Mouse (Mus musculus) testis, adult 2 months (tissue): ENCODE measurements around the gene Cmbl. TPM values are rescaled to one million over a fixed set of nuclear protein-coding genes. Genes with fewer than 3 reads are reported as not detected.

Source experiments
- H3K27ac ChIP-seq: fragments of 200-500 bp; 2 replicates; pipeline ENCODE4 v1.5.1; 2012; ENCODE audit warnings: low read depth, low read length; ENCODE audit not compliant: control insufficient read depth, insufficient read depth
- H3K27me3 ChIP-seq: fragments of 200-500 bp; 2 replicates; pipeline ENCODE4 v1.6.1; 2012; ENCODE audit warnings: mild to moderate bottlenecking, low read length, moderate library complexity; ENCODE audit not compliant: control insufficient read depth, insufficient read depth
- H3K36me3 ChIP-seq: fragments of 200-500 bp; 2 replicates; pipeline ENCODE4 v1.6.1; 2012; ENCODE audit warnings: mild to moderate bottlenecking, low read length; ENCODE audit not compliant: control insufficient read depth, insufficient read depth
- H3K4me1 ChIP-seq: fragments of 200-500 bp; 2 replicates; pipeline ENCODE4 v1.6.1; 2012; ENCODE audit warnings: low read length; ENCODE audit not compliant: control insufficient read depth, insufficient read depth
- H3K4me3 ChIP-seq: fragments of 200-500 bp; 2 replicates; pipeline ENCODE4 v1.5.1; 2012; ENCODE audit warnings: low read depth, mild to moderate bottlenecking, low read length, moderate library complexity, mixed read lengths; ENCODE audit not compliant: control insufficient read depth
- CTCF ChIP-seq: fragments of 200-500 bp; IDR thresholded peaks from 2 replicates; pipeline ENCODE4 v1.5.1; 2012; ENCODE audit warnings: low read depth, mild to moderate bottlenecking, inconsistent platforms, low read length, moderate library complexity; ENCODE audit not compliant: control insufficient read depth, insufficient read depth, insufficient replicate concordance
- POLR2A ChIP-seq: fragments of 200-500 bp; IDR thresholded peaks from 2 replicates; pipeline ENCODE4 v1.6.1; 2012; ENCODE audit warnings: low read depth, mild to moderate bottlenecking, inconsistent platforms, low read length, moderate library complexity; ENCODE audit not compliant: control insufficient read depth
- polyA plus RNA-seq: library from polyadenylated mRNA; depleted of rRNA; stranded (reverse); fragments of >200 nt; gene quantifications from 2 replicates; pipeline ENCODE4 v1.2.3, GENCODE M21; 2012

Cmbl gene
- polyA plus RNA-seq, 1 experiment: 12.8 TPM

- no peak for TF ChIP-seq CTCF
- peaks cover 7% of the 10 kb centered on the region for H3K36me3 ChIP-seq
- H3K27me3 ChIP-seq: no peaks in the 10 kb centered on the region
- no peak overlapping the region for H3K4me3 ChIP-seq
- no peaks in the 10 kb centered on the region; the same call in 1 of the 2 replicates for H3K4me1 ChIP-seq
- H3K27ac ChIP-seq: no peak overlapping the region
These were observed 29.1 kb downstream of the Cmbl start for GRCm38 (mm10) chr15:31594260-31594659.

GRCm38 (mm10) chr15:31595651-31596050 lies 30.5 kb downstream of the Cmbl start:
- H3K27me3 ChIP-seq: no peaks in the 10 kb centered on the region
- no peak overlapping the region for H3K27ac ChIP-seq
- peaks cover 3% of the 10 kb centered on the region for H3K36me3 ChIP-seq
- H3K4me1 ChIP-seq: peaks cover 5% of the 10 kb centered on the region
- H3K4me3 ChIP-seq: no peak overlapping the region
- no peak for TF ChIP-seq POLR2A
- TF ChIP-seq CTCF: no peak

- H3K27me3 ChIP-seq: no peaks in the 10 kb centered on the region
- H3K36me3 ChIP-seq: peaks cover 1% of the 10 kb centered on the region; the same call in 1 of the 2 replicates
- no peak overlapping the region for H3K27ac ChIP-seq
- peaks cover 10% of the 10 kb centered on the region for H3K4me1 ChIP-seq
- H3K4me3 ChIP-seq: 0 out of 2 replicates have a peak overlapping the region, but pooled peaks have one; percentile 13
- TF ChIP-seq CTCF (no peak), POLR2A (no peak)
These were observed 34.6 kb downstream of the Cmbl start for GRCm38 (mm10) chr15:31599834-31600233.

- H3K27me3 ChIP-seq: no peaks in the 10 kb centered on the region
- H3K36me3 ChIP-seq: peaks cover 1% of the 10 kb centered on the region; the same call in 1 of the 2 replicates
- H3K27ac ChIP-seq: peak overlapping the region; percentile 95
These were observed 36.1 kb downstream of the Cmbl start for GRCm38 (mm10) chr15:31601279-31601645.

GRCm38 (mm10) chr15:31601646-31602374 lies 36.6 kb downstream of the Cmbl start, which contains the start of the genes Cct5 and Fam173b:
TSS of gene Cct5 (minus strand) at chr15:31601804.
TSS of gene Fam173b (plus strand) at chr15:31601852.
- H3K4me3 ChIP-seq: peak within 1 kb of the TSS; percentile 96
- peaks cover 1% of the 10 kb centered on the region; the same call in 1 of the 2 replicates for H3K36me3 ChIP-seq
- H3K27ac ChIP-seq: peak within 1 kb of the TSS; percentile 95
- TF ChIP-seq CTCF (no peak), POLR2A (peak; percentile 97)
- no peaks in the 10 kb centered on the region for H3K27me3 ChIP-seq
- peaks cover 10% of the 10 kb centered on the region for H3K4me1 ChIP-seq

More at GRCm38 (mm10) chr15:31601279-31601645, 36.1 kb downstream of the Cmbl start:
- 0 out of 2 replicates have a peak, but pooled peaks have one; percentile 11 for TF ChIP-seq CTCF
- TF ChIP-seq POLR2A: no peak
- Histone ChIP-seq H3K4me1 (peaks cover 10% of the 10 kb centered on the region), H3K4me3 (peak overlapping the region; percentile 96)

GRCm38 (mm10) chr15:31602426-31602825 lies 37.2 kb downstream of the Cmbl start:
- Histone ChIP-seq H3K4me3 (peak overlapping the region; percentile 72), H3K36me3 (no peaks in the 10 kb centered on the region), H3K27ac (no peak overlapping the region), H3K4me1 (peaks cover 10% of the 10 kb centered on the region), H3K27me3 (no peaks in the 10 kb centered on the region)
- TF ChIP-seq CTCF: peak; percentile 8; the same call in 1 of the 2 replicates
- TF ChIP-seq POLR2A: no peak

- no peak for TF ChIP-seq POLR2A
- TF ChIP-seq CTCF: no peak
- no peaks in the 10 kb centered on the region for H3K27me3 ChIP-seq
- no peaks in the 10 kb centered on the region for H3K36me3 ChIP-seq
- H3K4me3 ChIP-seq: no peak overlapping the region; the same call in 1 of the 2 replicates
- no peak overlapping the region for H3K27ac ChIP-seq
- peaks cover 10% of the 10 kb centered on the region for H3K4me1 ChIP-seq
These were observed 37.9 kb downstream of the Cmbl start for GRCm38 (mm10) chr15:31603113-31603512.
